In the genomic region with DNA sequence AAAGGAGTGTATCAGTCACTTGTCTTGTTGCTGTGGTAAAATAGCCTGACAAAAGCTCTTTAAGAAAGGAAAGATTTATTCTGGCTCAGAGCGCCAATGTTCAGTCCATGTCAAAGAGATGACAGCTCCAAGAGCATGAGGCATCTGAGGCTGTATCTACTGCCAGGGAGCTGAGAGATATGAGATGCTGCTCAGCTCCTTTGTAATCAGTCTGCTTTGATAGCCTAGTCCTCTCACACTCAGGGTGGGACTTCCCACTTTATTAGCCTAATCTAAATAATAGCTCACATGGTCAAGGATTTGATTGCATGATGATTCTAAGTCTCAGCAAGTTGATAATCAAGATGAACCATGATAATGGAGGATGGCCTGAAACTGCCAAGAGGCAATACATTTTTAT, we compare ENCODE assay signal across 24 mouse cellular contexts.
"Had no signal": no experiment of that assay in that cellular context is flagged by ENCODE, and none has a peak within 500 bp of the region (broad histone marks: within the 10 kb centered on the region; RNA-seq: fewer than 3 reads in every experiment).

No protein-coding gene starts in this region.

- H3K9ac ChIP-seq: limb, embryonic 13.5 days; liver, embryonic 12.5 days; liver, embryonic 15.5 days; lung, embryonic 15.5 days; midbrain, embryonic 15.5 days; neural tube, embryonic 12.5 days; neural tube, embryonic 15.5 days; stomach, embryonic 15.5 days had no signal

- H3K27ac ChIP-seq: kidney, postnatal 0 days; layer of hippocampus, adult 2 months; limb, embryonic 10.5 days; limb, embryonic 13.5 days; liver, embryonic 12.5 days; liver, embryonic 15.5 days; lung, embryonic 15.5 days; midbrain, embryonic 10.5 days; midbrain, embryonic 15.5 days; neural tube, embryonic 12.5 days; neural tube, embryonic 15.5 days; stomach, embryonic 15.5 days had no signal

- H3K36me3 ChIP-seq: limb, embryonic 10.5 days; limb, embryonic 13.5 days; liver, embryonic 12.5 days; liver, embryonic 15.5 days; lung, embryonic 15.5 days; midbrain, embryonic 10.5 days; midbrain, embryonic 15.5 days; neural tube, embryonic 12.5 days; neural tube, embryonic 15.5 days; stomach, embryonic 15.5 days had no signal

- ATAC-seq: liver, embryonic 12.5 days; midbrain, embryonic 15.5 days had no signal

- H3K27me3 ChIP-seq: limb, embryonic 13.5 days; liver, embryonic 12.5 days; liver, embryonic 15.5 days; lung, embryonic 15.5 days; megakaryocyte, embryonic 14.5 days; midbrain, embryonic 15.5 days; neural tube, embryonic 12.5 days; neural tube, embryonic 15.5 days; stomach, embryonic 15.5 days had no signal

- H3K9me3 ChIP-seq: limb, embryonic 10.5 days; limb, embryonic 13.5 days; liver, embryonic 12.5 days; liver, embryonic 15.5 days; lung, embryonic 15.5 days; midbrain, embryonic 10.5 days; midbrain, embryonic 15.5 days; neural tube, embryonic 12.5 days; neural tube, embryonic 15.5 days; stomach, embryonic 15.5 days had no signal

- DNase-seq: kidney, postnatal 25 days; layer of hippocampus, adult 9-11 months; liver; lung, adult 18-20 months; lung, postnatal 10 days; lung, postnatal 36 days; right cerebral cortex, adult 18-20 months; right cerebral cortex, postnatal 14 days; right cerebral cortex, postnatal 4 days; spleen, adult 18-20 months; thymus, postnatal 36 days had no signal

- H3K4me3 ChIP-seq: layer of hippocampus, adult 2 months; limb, embryonic 10.5 days; limb, embryonic 13.5 days; liver, embryonic 12.5 days; liver, embryonic 15.5 days; lung, embryonic 15.5 days; megakaryocyte, embryonic 14.5 days; midbrain, embryonic 10.5 days; midbrain, embryonic 15.5 days; neural tube, embryonic 12.5 days; neural tube, embryonic 15.5 days; stomach, embryonic 15.5 days had no signal

- H3K4me1 ChIP-seq: limb, embryonic 10.5 days; liver, embryonic 12.5 days; liver, embryonic 15.5 days; megakaryocyte, embryonic 14.5 days; midbrain, embryonic 10.5 days; midbrain, embryonic 15.5 days; neural tube, embryonic 12.5 days; neural tube, embryonic 15.5 days; stomach, embryonic 15.5 days had no signal

- H3K4me2 ChIP-seq: limb, embryonic 13.5 days; liver, embryonic 12.5 days; liver, embryonic 15.5 days; lung, embryonic 15.5 days; midbrain, embryonic 15.5 days; neural tube, embryonic 12.5 days; neural tube, embryonic 15.5 days; stomach, embryonic 15.5 days had no signal
